Mouse (Mus musculus) liver, embryonic 11.5 days (tissue): ENCODE measurements around the gene Olfr96. TPM values are rescaled to one million over a fixed set of nuclear protein-coding genes. Genes with fewer than 3 reads are reported as not detected.

Source experiments
- ATAC-seq: fragments of 200-750 bp; cut with Nextera tagmentation; replicated peaks from 2 replicates; pipeline ENCODE4 v1.8.0; 2017; ENCODE audit warnings: moderate number of reproducible peaks, mild to moderate bottlenecking, moderate TSS enrichment, moderate library complexity; ENCODE audit not compliant: low FRiP score
- DNase-seq: peaks from one replicate; pipeline ENCODE4 v3.0.0-alpha.2; 2017; ENCODE audit warnings: low spot score
- H3K27ac ChIP-seq: fragments of 300-500 bp; sonication (generic); 2 replicates; pipeline ENCODE4 v1.5.1; 2014; ENCODE audit warnings: mild to moderate bottlenecking, low read depth, low read length, control low read depth
- H3K27me3 ChIP-seq: fragments of 300-500 bp; sonication (generic); replicated peaks from 2 replicates; pipeline ENCODE4 v1.6.1; 2014; ENCODE audit warnings: low read length, mixed read lengths; ENCODE audit not compliant: control insufficient read depth, insufficient read depth
- H3K36me3 ChIP-seq: fragments of 300-500 bp; sonication (generic); 2 replicates; pipeline ENCODE4 v1.6.1; 2014; ENCODE audit warnings: mild to moderate bottlenecking, low read length, moderate library complexity, mixed read lengths; ENCODE audit not compliant: control insufficient read depth, insufficient read depth
- H3K4me1 ChIP-seq: fragments of 300-500 bp; sonication (generic); replicated peaks from 2 replicates; pipeline ENCODE4 v1.6.1; 2014; ENCODE audit warnings: low read length, mixed read lengths; ENCODE audit not compliant: control insufficient read depth, insufficient read depth
- H3K4me2 ChIP-seq: fragments of 300-500 bp; sonication (generic); 2 replicates; pipeline ENCODE4 v1.6.1; 2014; ENCODE audit warnings: mild to moderate bottlenecking, control low read depth, moderate library complexity
- H3K4me3 ChIP-seq: fragments of 300-500 bp; sonication (generic); 2 replicates; pipeline ENCODE4 v1.5.1; 2014; ENCODE audit warnings: low read depth, low read length, control low read depth
- H3K9ac ChIP-seq: fragments of 300-500 bp; sonication (generic); 2 replicates; pipeline ENCODE4 v1.6.1; 2014; ENCODE audit warnings: low read depth, low read length, control low read depth
- H3K9me3 ChIP-seq: fragments of 300-500 bp; sonication (generic); 2 replicates; pipeline ENCODE4 v1.6.1; 2016; ENCODE audit warnings: low read length, inconsistent platforms, mixed read lengths; ENCODE audit not compliant: control insufficient read depth
- WGBS: fragments of 180-500 bp; shearing (Covaris S2); extraction: QIAGEN DNeasy Blood & Tissue Kit; methylation state at CpG from one replicate; pipeline ENCODE4 v1.1.7; 2014; 5-methylcytosine and 5-hydroxymethylcytosine counted together
- polyA plus RNA-seq: library from polyadenylated mRNA; unstranded; fragments of >200 nt; fragmentation: Nextera tagmentation; extraction: Ambion mirVana; gene quantifications from 2 replicates; pipeline ENCODE4 v1.2.1, GENCODE M21; 2014

Olfr96 gene
- polyA plus RNA-seq, 1 experiment from 2014 or later: not detected

DNA sequence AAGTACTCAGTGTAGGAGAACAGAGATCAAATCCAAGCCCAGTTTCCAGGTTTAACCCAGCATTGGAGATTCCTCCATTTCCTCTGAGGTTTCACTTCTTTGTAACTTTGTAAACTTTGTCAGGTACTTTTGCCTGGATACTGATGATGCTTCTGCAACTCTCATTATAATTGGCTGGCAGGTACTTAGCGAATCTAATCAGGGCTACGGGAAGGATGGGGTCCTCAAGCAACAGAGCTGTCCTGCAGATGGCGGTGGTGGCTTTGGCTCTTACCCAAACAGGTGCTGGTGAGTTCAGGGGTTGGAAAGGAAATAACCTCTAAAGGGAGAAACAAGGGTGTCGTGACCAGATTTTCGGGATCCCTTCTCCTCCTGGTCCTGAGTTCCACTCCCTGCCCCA lies 26.8 kb downstream of the Olfr96 start:
- Histone ChIP-seq H3K9me3 (no peaks in the 10 kb centered on the region), H3K36me3 (no peaks in the 10 kb centered on the region), H3K27me3 (no peaks in the 10 kb centered on the region), H3K4me2 (no peak overlapping the region), H3K9ac (no peak overlapping the region), H3K4me3 (no peak overlapping the region), H3K4me1 (no peaks in the 10 kb centered on the region), H3K27ac (no peak overlapping the region)
- DNase-seq (no peak), ATAC-seq (no peak)
- WGBS: 26% methylated on average over 5 of the region's 5 CpGs

DNA sequence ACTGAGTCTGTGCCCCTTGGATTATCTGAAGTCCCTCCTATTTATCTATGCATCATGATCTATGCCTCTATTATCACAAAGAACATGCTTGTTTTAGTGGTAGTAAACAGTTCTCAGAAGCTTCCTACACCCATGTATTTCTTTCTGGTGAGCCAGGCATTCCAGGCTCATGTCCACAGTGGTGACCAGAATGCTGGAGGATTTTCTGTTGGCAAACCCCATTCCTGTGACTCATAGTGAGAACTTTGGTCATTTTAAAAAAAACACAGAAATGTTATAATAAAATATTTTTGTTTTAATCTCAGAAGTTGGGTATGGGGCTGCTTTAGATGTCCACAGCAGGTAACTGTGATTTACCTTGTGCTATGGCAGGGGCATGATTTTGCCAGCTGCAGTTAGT lies 29.5 kb downstream of the Olfr96 start:
- H3K27ac ChIP-seq: no peak overlapping the region
- H3K9me3 ChIP-seq: no peaks in the 10 kb centered on the region
- H3K36me3 ChIP-seq: no peaks in the 10 kb centered on the region
- no peak overlapping the region for H3K4me2 ChIP-seq
- no peak for ATAC-seq
- no peak for DNase-seq
- no peaks in the 10 kb centered on the region for H3K4me1 ChIP-seq
- no peak overlapping the region for H3K9ac ChIP-seq
- H3K27me3 ChIP-seq: no peaks in the 10 kb centered on the region
- H3K4me3 ChIP-seq: no peak overlapping the region

DNA sequence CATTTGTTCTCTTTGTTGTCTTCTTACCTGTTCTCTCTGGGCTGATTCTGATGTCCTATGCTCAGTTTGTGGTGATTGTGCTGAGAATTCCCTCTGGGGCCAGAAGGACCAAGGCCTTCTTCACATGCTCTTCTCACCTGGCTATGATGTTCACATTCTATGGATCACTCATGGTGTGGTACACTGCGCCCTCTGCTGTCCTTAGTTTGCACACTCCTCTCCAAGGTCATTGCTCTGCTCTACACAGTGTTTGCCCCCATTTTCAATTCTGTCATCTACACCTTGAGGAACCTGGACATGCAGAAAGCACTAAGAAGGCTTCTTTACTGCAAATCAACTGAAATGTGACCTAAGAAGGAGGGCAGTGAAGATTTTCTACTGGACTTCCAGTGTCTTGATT lies 30.6 kb downstream of the Olfr96 start:
- no peaks in the 10 kb centered on the region for H3K4me1 ChIP-seq
- H3K4me3 ChIP-seq: no peak overlapping the region
- 12% methylated on average over 1 of the region's 1 CpGs for WGBS
- DNase-seq: no peak
- no peak overlapping the region for H3K4me2 ChIP-seq
- ATAC-seq: no peak; the same call in 1 of the 2 replicates
- no peaks in the 10 kb centered on the region for H3K9me3 ChIP-seq
- H3K27me3 ChIP-seq: no peaks in the 10 kb centered on the region
- no peaks in the 10 kb centered on the region for H3K36me3 ChIP-seq
- no peak overlapping the region for H3K9ac ChIP-seq
- no peak overlapping the region for H3K27ac ChIP-seq

DNA sequence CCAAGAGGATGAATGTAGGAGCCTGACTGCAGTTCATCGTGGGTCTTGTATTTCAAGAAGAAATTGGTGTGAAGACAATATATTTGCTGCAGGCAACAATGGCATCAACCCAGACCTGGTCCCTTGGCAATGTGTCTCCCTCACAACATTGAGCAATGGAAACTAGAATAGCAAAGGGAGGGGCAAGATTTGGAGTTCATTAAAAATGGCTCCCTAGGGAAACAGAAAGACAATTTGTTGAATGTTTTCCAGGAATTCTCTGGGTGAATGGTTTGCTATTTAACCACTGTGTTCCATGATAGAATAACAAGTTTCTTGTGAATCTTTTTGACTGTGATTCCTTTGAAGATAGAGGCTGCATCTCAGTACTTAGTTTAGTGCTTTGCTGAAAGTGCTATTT lies 43.7 kb downstream of the Olfr96 start, which contains the start of gene Olfr98:
Gene Olfr98 (minus strand): TSS at position 124 of the 400 bp plus-strand sequence.
- H3K27me3 ChIP-seq: no peaks in the 10 kb centered on the region
- no peaks in the 10 kb centered on the region for H3K36me3 ChIP-seq
- ATAC-seq (no peak), DNase-seq (no peak)
- H3K4me3 ChIP-seq: no peak within 1 kb of the TSS
- H3K4me1 ChIP-seq: no peaks in the 10 kb centered on the region
- no peak within 1 kb of the TSS for H3K27ac ChIP-seq
- 84% methylated on average over 1 of the region's 1 CpGs for WGBS
- no peak within 1 kb of the TSS for H3K4me2 ChIP-seq
- H3K9me3 ChIP-seq: no peaks in the 10 kb centered on the region
- no peak within 1 kb of the TSS for H3K9ac ChIP-seq

DNA sequence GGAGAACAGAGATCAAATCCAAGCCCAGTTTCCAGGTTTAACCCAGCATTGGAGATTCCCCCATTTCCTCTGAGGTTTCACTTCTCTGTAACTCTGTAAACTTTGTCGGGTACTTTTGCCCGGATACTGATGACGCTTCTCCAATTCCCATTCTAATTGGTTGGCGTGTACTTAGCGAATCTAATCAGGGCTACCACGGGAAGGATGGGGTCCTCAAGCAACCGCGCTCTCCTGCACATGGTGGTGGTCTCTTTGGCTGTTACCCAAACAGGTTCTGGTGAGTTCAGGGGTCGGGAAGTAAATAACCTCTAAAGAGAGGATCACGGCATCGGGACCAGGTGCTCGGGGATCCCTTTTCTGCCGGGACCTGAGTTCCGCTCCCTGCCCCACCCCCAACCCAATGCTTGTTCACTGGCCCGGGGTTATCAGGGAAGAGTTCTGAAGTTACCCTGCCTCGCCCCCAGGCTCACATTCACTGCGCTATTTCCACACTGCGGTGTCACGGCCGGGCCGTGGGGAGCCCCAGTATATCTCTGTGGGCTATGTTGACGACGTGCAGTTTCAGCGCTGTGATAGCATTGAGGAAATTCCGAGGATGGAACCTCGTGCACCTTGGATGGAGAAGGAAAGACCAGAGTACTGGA lies 50.2 kb downstream of the Olfr96 start, which contains the start of gene H2-M3:
Gene H2-M3 (plus strand): TSS at position 163 of the 644 bp plus-strand sequence.
- DNase-seq: peak; percentile 66
- Histone ChIP-seq H3K27ac (no peak within 1 kb of the TSS), H3K9me3 (no peaks in the 10 kb centered on the region), H3K4me3 (peak within 1 kb of the TSS; percentile 49), H3K4me1 (no peaks in the 10 kb centered on the region), H3K36me3 (no peaks in the 10 kb centered on the region), H3K9ac (peak within 1 kb of the TSS; percentile 7; the same call in 1 of the 2 replicates), H3K27me3 (no peaks in the 10 kb centered on the region; the same call in 1 of the 2 replicates), H3K4me2 (peak within 1 kb of the TSS; percentile 77)
- ATAC-seq: peak; percentile 90
- WGBS: 3% methylated on average over 26 of the region's 26 CpGs

DNA sequence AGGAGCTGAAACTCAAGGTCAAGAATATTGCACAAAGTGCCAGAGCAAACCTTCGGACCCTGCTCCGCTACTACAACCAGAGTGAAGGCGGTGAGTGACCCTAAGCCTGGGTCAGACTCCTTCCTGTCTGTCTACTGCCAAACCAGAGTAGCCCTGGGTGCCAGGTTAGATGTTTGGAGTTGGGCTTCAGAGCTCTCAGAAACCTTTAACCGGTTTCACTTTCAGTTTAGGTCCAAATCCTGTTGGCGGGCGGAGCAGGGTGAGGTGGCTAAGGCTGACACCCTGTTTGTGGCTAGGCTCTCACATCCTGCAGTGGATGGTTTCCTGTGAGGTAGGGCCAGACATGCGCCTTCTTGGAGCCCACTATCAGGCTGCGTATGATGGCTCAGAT lies 50.8 kb downstream of the Olfr96 start:
- no peaks in the 10 kb centered on the region for H3K36me3 ChIP-seq
- H3K4me2 ChIP-seq: peak overlapping the region; percentile 77
- no peaks in the 10 kb centered on the region for H3K9me3 ChIP-seq
- H3K4me3 ChIP-seq: peak overlapping the region; percentile 49
- ATAC-seq: peak; percentile 63
- H3K27me3 ChIP-seq: no peaks in the 10 kb centered on the region; the same call in 1 of the 2 replicates
- 36% methylated on average over 8 of the region's 8 CpGs for WGBS
- no peak overlapping the region for H3K27ac ChIP-seq
- no peaks in the 10 kb centered on the region for H3K4me1 ChIP-seq
- DNase-seq: no peak
- peak overlapping the region; percentile 7; the same call in 1 of the 2 replicates for H3K9ac ChIP-seq

DNA sequence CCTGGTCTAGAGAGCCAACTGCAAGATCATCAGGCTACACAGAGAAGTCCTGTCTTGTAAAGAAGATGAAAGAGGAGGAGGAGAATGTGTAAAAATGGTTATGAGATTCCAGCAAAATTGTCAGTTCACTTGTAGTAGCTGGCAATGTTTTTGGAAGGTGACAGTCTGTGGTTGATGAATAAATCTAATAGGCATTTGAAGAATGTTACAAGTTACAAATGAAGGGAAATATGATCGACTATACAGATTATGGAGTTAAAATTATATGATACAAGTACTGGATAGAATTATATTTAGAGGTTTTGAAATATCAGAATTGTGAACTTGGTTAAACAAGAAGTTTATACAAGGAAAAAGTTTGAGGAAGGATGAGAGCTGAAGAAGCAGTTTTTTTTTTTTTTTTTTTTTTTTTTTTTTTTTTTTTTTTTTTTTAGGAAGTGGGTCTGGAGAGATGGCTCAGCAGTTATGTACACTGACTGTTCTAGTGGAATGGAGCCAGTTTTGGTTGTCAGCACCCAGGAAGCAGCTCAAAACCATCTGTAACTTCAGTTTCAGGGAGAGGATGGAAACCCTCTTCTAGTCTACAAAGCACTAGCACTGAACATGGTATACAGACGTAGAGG lies 55.8 kb downstream of the Olfr96 start:
- no peak overlapping the region for H3K4me2 ChIP-seq
- ATAC-seq (no peak), DNase-seq (no peak)
- H3K27me3 ChIP-seq: no peaks in the 10 kb centered on the region; the same call in 1 of the 2 replicates
- no peaks in the 10 kb centered on the region for H3K9me3 ChIP-seq
- WGBS: 51% methylated on average over 2 of the region's 2 CpGs
- H3K27ac ChIP-seq: no peak overlapping the region
- no peaks in the 10 kb centered on the region for H3K36me3 ChIP-seq
- no peaks in the 10 kb centered on the region for H3K4me1 ChIP-seq
- no peak overlapping the region for H3K4me3 ChIP-seq
- no peak overlapping the region for H3K9ac ChIP-seq
